Mouse (Mus musculus): Measurements from ENCODE around the gene Gm49630.
A peak's percentile ranks its signal among the peaks of the same experiment; 100 is the strongest.
"Not testable (repeated sequence)": the region's sequence is repeated elsewhere in the genome, so short reads cannot be mapped to it uniquely, and the experiment has no call there.

Gm49630 gene

GRCm38 (mm10) chr17:7366676-7367374 is 5.0 kb downstream of the Gm49630 start:
- not testable (repeated sequence) for DNase-seq

GRCm38 (mm10) chr17:7366265-7366664 is 5.5 kb downstream of the Gm49630 start:
- not testable (repeated sequence) for DNase-seq

GRCm38 (mm10) chr17:7365615-7366014 is 6.2 kb downstream of the Gm49630 start:
- DNase-seq = not testable (repeated sequence)

GRCm38 (mm10) chr17:7360749-7361465 is 10.9 kb downstream of the Gm49630 start:
- DNase-seq = not testable (repeated sequence)

GRCm38 (mm10) chr17:7359806-7360205 is 12.0 kb downstream of the Gm49630 start:
- not testable (repeated sequence) for DNase-seq

GRCm38 (mm10) chr17:7352596-7352995 is 19.2 kb downstream of the Gm49630 start, which contains the start of gene Ttll2:
Gene Ttll2 (minus strand): TSS chr17:7352696.
- not testable (repeated sequence) for DNase-seq

GRCm38 (mm10) chr17:7348765-7349164 is 23.0 kb downstream of the Gm49630 start:
- DNase-seq = not testable (repeated sequence)

- DNase-seq = not testable (repeated sequence)
Observed at GRCm38 (mm10) chr17:7337381-7337780, 34.4 kb downstream of the Gm49630 start.

GRCm38 (mm10) chr17:7332745-7333144 is 39.0 kb downstream of the Gm49630 start:
- not testable (repeated sequence) for DNase-seq

- not testable (repeated sequence) for DNase-seq
Observed at GRCm38 (mm10) chr17:7326415-7326814, 45.4 kb downstream of the Gm49630 start.

- not testable (repeated sequence) for DNase-seq
Observed at GRCm38 (mm10) chr17:7324346-7324745, 47.4 kb downstream of the Gm49630 start, which contains the start of gene Tcp10a. Gene Tcp10a (plus strand): TSS chr17:7324646.

- not testable (repeated sequence) for DNase-seq
Observed at GRCm38 (mm10) chr17:7319789-7320188, 52.0 kb downstream of the Gm49630 start.

- DNase-seq = not testable (repeated sequence)
Observed at GRCm38 (mm10) chr17:7315693-7316382, 55.9 kb downstream of the Gm49630 start.

GRCm38 (mm10) chr17:7306278-7307196 is 65.2 kb downstream of the Gm49630 start:
- peak in 1 of 2 experiments; percentile 32 for DNase-seq
